Mouse (Mus musculus) bone marrow, adult 2 months (tissue): ENCODE data around the gene Nav1.

Experiments used
- CTCF ChIP-seq: fragments of 200-500 bp; IDR thresholded peaks from 2 replicates; pipeline ENCODE4 v1.5.1; 2011; ENCODE audit warnings: low read length, control low read depth; ENCODE audit not compliant: control insufficient read depth, insufficient read depth
- POLR2A ChIP-seq: fragments of 200-500 bp; IDR thresholded peaks from 2 replicates; pipeline ENCODE4 v1.6.1; 2011; ENCODE audit warnings: low read depth, mild to moderate bottlenecking, control low read depth, low read length, borderline replicate concordance; ENCODE audit not compliant: control insufficient read depth

DNA sequence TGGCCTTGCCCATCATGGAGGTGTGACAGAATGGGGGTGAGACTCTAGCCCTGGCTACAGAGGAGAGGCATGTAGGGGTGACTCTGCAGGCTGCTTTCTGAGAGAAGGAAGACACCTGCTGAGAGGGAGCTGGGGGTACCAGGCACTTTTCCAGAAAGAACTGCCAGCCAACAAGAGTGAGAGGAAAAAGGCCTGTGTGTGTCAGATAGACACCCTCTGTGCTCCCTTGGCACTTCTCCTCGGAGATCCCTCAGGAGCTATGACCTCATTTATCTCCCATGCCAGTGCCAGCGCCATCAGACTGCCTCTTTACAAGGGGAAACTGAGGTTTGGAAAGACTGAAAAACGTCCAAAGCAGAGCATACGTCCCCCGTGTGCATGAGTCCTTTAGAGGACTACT, 93.6 kb downstream of the Nav1 start:
- TF ChIP-seq CTCF (no peak), POLR2A (no peak)
